ENCODE assay signal across 7 mouse cellular contexts in genomic region chr11:119267768-119268556, GRCm38 (mm10). TPM values are rescaled to one million over a fixed set of nuclear protein-coding genes. Genes with fewer than 3 reads are reported as not detected.
DNase-seq lines count a peak whose midpoint lies in the region; ATAC-seq lines count a peak whose summit lies in the region.

Gaa (plus strand) TSS chr11:119267887.

- peaks cover 17% of the 10 kb centered on the region for H3K4me1 ChIP-seq in intestine, embryonic 16.5 days (ENCODE audit: control insufficient read depth, insufficient read depth, low read length)
- peaks cover 5% of the 10 kb centered on the region for H3K4me1 ChIP-seq in midbrain, embryonic 11.5 days (ENCODE audit: control insufficient read depth, insufficient read depth, low read length)

- no peaks in the 10 kb centered on the region for H3K9me3 ChIP-seq in intestine, embryonic 16.5 days (ENCODE audit: control insufficient read depth, low read length)
- H3K9me3 ChIP-seq in midbrain, embryonic 11.5 days (ENCODE audit: control insufficient read depth, low read length) = no peaks in the 10 kb centered on the region

- WGBS in intestine, embryonic 16.5 days = 2% methylated on average over 52 of the region's 52 CpGs
- WGBS in midbrain, embryonic 11.5 days = 5% methylated on average over 52 of the region's 52 CpGs

- peak within 1 kb of the TSS; percentile 85 for H3K4me3 ChIP-seq in intestine, embryonic 16.5 days (ENCODE audit: low read length)
- H3K4me3 ChIP-seq in midbrain, embryonic 11.5 days (ENCODE audit: low read depth, low read length) = peak within 1 kb of the TSS; percentile 48

- peak; percentile 88 for ATAC-seq in intestine, embryonic 16.5 days
- ATAC-seq in midbrain, embryonic 11.5 days (ENCODE audit: low FRiP score) = peak; percentile 89

- H3K27me3 ChIP-seq in intestine, embryonic 16.5 days (replicated peaks; ENCODE audit: control insufficient read depth, insufficient read depth, low read length) = no peaks in the 10 kb centered on the region
- H3K27me3 ChIP-seq in midbrain, embryonic 11.5 days (ENCODE audit: control insufficient read depth, insufficient read depth, low read length) = 0 out of 2 replicates have a peak, but pooled peaks cover 2% of the 10 kb centered on the region

- intact Hi-C loops in left cerebral cortex, postnatal 36 days (cut with DNase I) = no loop called here

- H3K36me3 ChIP-seq in intestine, embryonic 16.5 days (ENCODE audit: control insufficient read depth, insufficient read depth, low read length) = no peaks in the 10 kb centered on the region
- H3K36me3 ChIP-seq in midbrain, embryonic 11.5 days (ENCODE audit: control insufficient read depth, insufficient read depth, low read length) = no peaks in the 10 kb centered on the region

- H3K27ac ChIP-seq in intestine, embryonic 16.5 days (ENCODE audit: low read length) = peak within 1 kb of the TSS; percentile 41; the same call in 1 of the 2 replicates
- H3K27ac ChIP-seq in midbrain, embryonic 11.5 days (ENCODE audit: low read depth, low read length) = no peak within 1 kb of the TSS

- peak within 1 kb of the TSS; percentile 97 for H3K4me2 ChIP-seq in intestine, embryonic 16.5 days (ENCODE audit: low read depth, low read length)
- H3K4me2 ChIP-seq in midbrain, embryonic 11.5 days = peak within 1 kb of the TSS; percentile 75

- DNase-seq in adrenal gland, adult 8-10 months = peak; percentile 92
- peak; percentile 91 for DNase-seq in embryo, embryonic 9.5 days (ENCODE audit: extremely low spot score)
- DNase-seq in gastrocnemius, postnatal 4 days (ENCODE audit: low spot score in 2 of 2) = peak; percentile 92 to 93
- DNase-seq in left cerebral cortex, postnatal 36 days (ENCODE audit: low spot score in 2 of 2) = peak; percentile 91 to 93
- DNase-seq in midbrain, embryonic 11.5 days (ENCODE audit: low spot score, missing footprints) = peak; percentile 99
- DNase-seq in skeletal muscle tissue, adult 2 months (ENCODE audit: low read depth, low spot score) = peak; percentile 94

- H3K9ac ChIP-seq in intestine, embryonic 16.5 days (ENCODE audit: low read depth, low read length) = peak within 1 kb of the TSS; percentile 87
- H3K9ac ChIP-seq in midbrain, embryonic 11.5 days (ENCODE audit: low read length) = peak within 1 kb of the TSS; percentile 43

RNA-seq across cellular contexts. Expression of gene Gaa, which starts in this region (rescaled TPM):
- total RNA-seq in adrenal gland, adult 8-10 months (2022) = 100 to 1,000 TPM; 128 to 162 (median 139) TPM
- total RNA-seq in gastrocnemius, postnatal 4 days (2021) = 10 to 100 TPM; 59.2 to 69.4 TPM
- polyA plus RNA-seq in intestine, embryonic 16.5 days (2015; fragmentation: Nextera tagmentation; extraction: Ambion mirVana) = 90.5 and 99.0 TPM in 2 replicates
- 100 to 1,000 TPM; 220 to 253 TPM for total RNA-seq in left cerebral cortex, postnatal 36 days (2021)
- polyA plus RNA-seq in midbrain, embryonic 11.5 days (2014; fragmentation: Nextera tagmentation; extraction: Ambion mirVana) = 15.5 and 19.0 TPM in 2 replicates
